Mouse (Mus musculus): ENCODE measurements around the gene Olfr465-ps1. TPM values are rescaled to one million over a fixed set of nuclear protein-coding genes. Genes with fewer than 3 reads are reported as not detected.

Olfr465-ps1 gene
- polyA plus RNA-seq (2012; rRNA removed) = not detected in 2 replicates

GRCm38 (mm10) chr13:65137789-65138188, at the start of gene Olfr465-ps1:
Gene Olfr465-ps1, plus strand, starts transcription at chr13:65138089.
- no peaks in the 10 kb centered on the region for H3K4me1 ChIP-seq (ENCODE audit: control insufficient read depth, insufficient read depth, low read length)
- no peak within 1 kb of the TSS for H3K27ac ChIP-seq (ENCODE audit: insufficient read depth, low read length)
- no peak for TF ChIP-seq POLR2A (IDR thresholded peaks at IDR 0.05; ENCODE audit: extremely low read depth, insufficient read depth, low read length)
- no peak for TF ChIP-seq CTCF (IDR thresholded peaks at IDR 0.05; ENCODE audit: extremely low read depth, insufficient read depth, low read length)
- H3K4me3 ChIP-seq (ENCODE audit: insufficient read depth, low read length) = no peak within 1 kb of the TSS

GRCm38 (mm10) chr13:65095923-65096322, 42.0 kb upstream of the Olfr465-ps1 start:
- Histone ChIP-seq H3K27ac (ENCODE audit: insufficient read depth, low read length) (no peak overlapping the region), H3K4me1 (ENCODE audit: control insufficient read depth, insufficient read depth, low read length) (no peaks in the 10 kb centered on the region), H3K4me3 (ENCODE audit: insufficient read depth, low read length) (no peak overlapping the region)
- no peak for TF ChIP-seq POLR2A (IDR thresholded peaks at IDR 0.05; ENCODE audit: extremely low read depth, insufficient read depth, low read length)

- no peak for TF ChIP-seq CTCF (IDR thresholded peaks at IDR 0.05; ENCODE audit: extremely low read depth, insufficient read depth, low read length)
- TF ChIP-seq POLR2A (IDR thresholded peaks at IDR 0.05; ENCODE audit: extremely low read depth, insufficient read depth, low read length) = no peak
- Histone ChIP-seq H3K27ac (ENCODE audit: insufficient read depth, low read length) (no peak overlapping the region), H3K4me3 (ENCODE audit: insufficient read depth, low read length) (no peak overlapping the region), H3K4me1 (ENCODE audit: control insufficient read depth, insufficient read depth, low read length) (no peaks in the 10 kb centered on the region)
Observed at GRCm38 (mm10) chr13:65097018-65097417, 40.9 kb upstream of the Olfr465-ps1 start.

GRCm38 (mm10) chr13:65100678-65101077, 37.2 kb upstream of the Olfr465-ps1 start:
- Histone ChIP-seq H3K4me3 (ENCODE audit: insufficient read depth, low read length) (no peak overlapping the region), H3K27ac (ENCODE audit: insufficient read depth, low read length) (no peak overlapping the region), H3K4me1 (ENCODE audit: control insufficient read depth, insufficient read depth, low read length) (no peaks in the 10 kb centered on the region)
- no peak for TF ChIP-seq CTCF (IDR thresholded peaks at IDR 0.05; ENCODE audit: extremely low read depth, insufficient read depth, low read length)
- TF ChIP-seq POLR2A (IDR thresholded peaks at IDR 0.05; ENCODE audit: extremely low read depth, insufficient read depth, low read length) = no peak

DNA sequence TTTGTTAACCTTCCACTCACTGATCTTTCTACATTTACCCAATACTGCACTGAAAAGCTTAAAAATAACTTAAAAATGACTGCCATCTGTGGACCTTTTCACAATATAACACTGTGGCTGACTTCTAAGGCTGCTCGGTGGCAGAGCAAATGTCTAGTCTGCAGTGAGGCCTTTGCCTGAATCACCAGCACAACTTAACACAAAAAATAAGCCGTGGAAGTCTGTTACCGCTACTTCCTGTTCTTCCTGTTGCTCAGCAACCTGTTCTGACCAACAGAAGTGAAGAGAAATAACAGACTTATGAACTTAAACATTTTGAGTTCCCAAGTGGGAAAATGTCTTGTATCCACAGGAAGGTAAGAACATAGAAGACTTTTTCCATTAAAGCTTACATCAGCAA, 36.7 kb upstream of the Olfr465-ps1 start:
- H3K4me3 ChIP-seq (ENCODE audit: insufficient read depth, low read length) = no peak overlapping the region
- H3K4me1 ChIP-seq (ENCODE audit: control insufficient read depth, insufficient read depth, low read length) = no peaks in the 10 kb centered on the region
- H3K27ac ChIP-seq (ENCODE audit: insufficient read depth, low read length) = no peak overlapping the region
- TF ChIP-seq POLR2A (IDR thresholded peaks at IDR 0.05; ENCODE audit: extremely low read depth, insufficient read depth, low read length) (no peak), CTCF (IDR thresholded peaks at IDR 0.05; ENCODE audit: extremely low read depth, insufficient read depth, low read length) (no peak)

- Histone ChIP-seq H3K4me1 (ENCODE audit: control insufficient read depth, insufficient read depth, low read length) (no peaks in the 10 kb centered on the region), H3K4me3 (ENCODE audit: insufficient read depth, low read length) (peak overlapping the region; percentile 86), H3K27ac (ENCODE audit: insufficient read depth, low read length) (0 out of 2 replicates have a peak overlapping the region, but pooled peaks have one; percentile 60)
- TF ChIP-seq CTCF (IDR thresholded peaks at IDR 0.05; ENCODE audit: extremely low read depth, insufficient read depth, low read length) (no peak), POLR2A (IDR thresholded peaks at IDR 0.05; ENCODE audit: extremely low read depth, insufficient read depth, low read length) (no peak)
Observed at GRCm38 (mm10) chr13:65111961-65112360, 25.9 kb upstream of the Olfr465-ps1 start.

DNA sequence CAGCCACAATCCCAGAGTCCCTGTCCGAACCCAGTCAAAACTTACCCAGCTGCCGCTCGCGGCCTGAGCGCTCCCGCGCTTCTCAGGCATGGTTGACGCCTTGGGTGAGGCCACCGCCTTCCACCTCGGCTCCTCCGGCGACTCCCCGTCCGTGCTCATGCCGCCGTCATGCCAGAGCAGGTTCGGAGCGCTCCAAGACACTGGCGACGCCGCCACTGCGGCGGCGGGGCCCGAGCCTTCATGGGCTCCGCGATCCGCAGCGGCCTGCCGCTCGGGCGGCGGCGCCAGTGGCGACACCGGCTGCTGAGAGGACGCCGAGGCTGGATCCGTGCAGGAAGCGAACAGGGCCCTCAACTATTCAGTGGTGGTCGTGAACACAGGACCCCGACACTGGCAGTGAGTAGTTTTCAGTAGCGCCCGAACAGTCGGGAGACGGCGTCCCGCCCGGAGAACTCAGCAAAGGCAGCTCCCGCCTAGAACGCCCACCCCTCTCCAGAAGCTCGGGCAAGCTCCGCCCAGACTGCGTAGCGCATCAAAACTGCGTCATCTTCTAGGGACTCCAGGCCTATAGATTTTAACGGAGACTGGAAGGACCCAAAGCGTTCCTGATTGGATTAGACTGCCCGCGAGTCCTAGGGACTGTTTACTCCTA, 25.3 kb upstream of the Olfr465-ps1 start, which contains the start of gene Mfsd14b:
Mfsd14b (minus strand) TSS at position 517 of the 652 bp plus-strand sequence.
- Histone ChIP-seq H3K4me3 (ENCODE audit: insufficient read depth, low read length) (peak within 1 kb of the TSS; percentile 86), H3K4me1 (ENCODE audit: control insufficient read depth, insufficient read depth, low read length) (no peaks in the 10 kb centered on the region), H3K27ac (ENCODE audit: insufficient read depth, low read length) (0 out of 2 replicates have a peak within 1 kb of the TSS, but pooled peaks have one; percentile 60)
- TF ChIP-seq POLR2A (IDR thresholded peaks at IDR 0.05; ENCODE audit: extremely low read depth, insufficient read depth, low read length) (peak; percentile 80), CTCF (IDR thresholded peaks at IDR 0.05; ENCODE audit: extremely low read depth, insufficient read depth, low read length) (no peak)

DNA sequence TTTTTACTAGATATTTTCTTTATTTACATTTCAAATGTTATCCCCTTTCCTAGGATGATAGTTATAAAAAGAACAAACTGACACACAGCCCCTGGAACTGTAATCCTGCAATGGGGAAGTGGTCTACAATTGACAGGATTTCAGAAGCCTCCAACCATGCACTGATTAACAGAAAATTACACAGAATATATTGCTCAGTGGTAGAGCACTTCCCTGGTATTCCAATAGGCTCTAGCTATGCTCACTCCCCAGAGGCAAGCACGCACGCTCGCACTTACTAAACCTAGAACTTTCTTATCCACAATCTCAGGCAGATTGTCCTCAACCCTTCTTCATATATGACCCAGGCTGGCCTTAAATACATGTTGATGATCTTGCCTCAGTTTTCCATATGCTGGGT, 24.6 kb upstream of the Olfr465-ps1 start:
- peak overlapping the region; percentile 86 for H3K4me3 ChIP-seq (ENCODE audit: insufficient read depth, low read length)
- H3K4me1 ChIP-seq (ENCODE audit: control insufficient read depth, insufficient read depth, low read length) = no peaks in the 10 kb centered on the region
- TF ChIP-seq CTCF (IDR thresholded peaks at IDR 0.05; ENCODE audit: extremely low read depth, insufficient read depth, low read length) (no peak), POLR2A (IDR thresholded peaks at IDR 0.05; ENCODE audit: extremely low read depth, insufficient read depth, low read length) (no peak)
- H3K27ac ChIP-seq (ENCODE audit: insufficient read depth, low read length) = no peak overlapping the region

DNA sequence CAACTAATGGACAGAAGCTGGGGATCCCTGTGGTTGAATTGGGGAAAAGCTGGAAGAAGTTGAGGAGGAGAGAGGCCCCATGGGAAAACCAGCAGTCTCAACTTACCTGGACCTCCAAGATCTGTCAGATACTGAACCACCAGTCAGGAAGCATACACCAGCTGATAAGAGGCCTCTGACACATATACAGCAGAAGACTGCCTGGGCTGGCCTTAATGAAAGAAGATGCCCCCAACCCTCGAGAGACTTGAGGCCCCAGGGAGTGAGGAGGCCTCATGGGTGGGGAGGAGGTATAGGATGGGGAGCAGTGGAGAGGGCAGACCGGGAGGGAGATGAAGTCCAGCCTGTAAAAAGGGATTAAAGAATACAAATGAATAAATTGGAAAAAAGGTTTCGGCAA, 16.9 kb upstream of the Olfr465-ps1 start:
- no peak for TF ChIP-seq POLR2A (IDR thresholded peaks at IDR 0.05; ENCODE audit: extremely low read depth, insufficient read depth, low read length)
- no peak for TF ChIP-seq CTCF (IDR thresholded peaks at IDR 0.05; ENCODE audit: extremely low read depth, insufficient read depth, low read length)
- H3K27ac ChIP-seq (ENCODE audit: insufficient read depth, low read length) = no peak overlapping the region
- no peak overlapping the region for H3K4me3 ChIP-seq (ENCODE audit: insufficient read depth, low read length)
- H3K4me1 ChIP-seq (ENCODE audit: control insufficient read depth, insufficient read depth, low read length) = no peaks in the 10 kb centered on the region

DNA sequence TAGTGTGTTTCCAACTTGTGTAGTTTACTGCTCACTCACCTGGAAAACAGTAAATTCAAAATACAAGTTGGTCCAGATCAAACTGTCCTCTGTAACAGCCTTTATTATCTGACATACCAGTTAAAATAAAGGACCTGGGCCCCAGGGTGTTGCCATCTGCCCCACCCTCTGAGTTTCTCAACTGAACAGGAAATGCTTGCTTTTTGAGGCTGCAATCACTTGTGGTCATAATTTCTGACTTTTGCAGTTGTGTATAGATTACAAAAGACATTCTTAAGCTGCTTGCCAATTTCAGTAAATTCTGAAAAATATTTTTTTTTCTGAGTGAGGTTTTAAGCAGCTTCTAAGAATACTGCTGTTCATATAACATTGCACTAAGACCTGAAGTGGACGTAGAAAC, 15.8 kb upstream of the Olfr465-ps1 start:
- H3K27ac ChIP-seq (ENCODE audit: insufficient read depth, low read length) = no peak overlapping the region
- H3K4me3 ChIP-seq (ENCODE audit: insufficient read depth, low read length) = no peak overlapping the region
- no peak for TF ChIP-seq CTCF (IDR thresholded peaks at IDR 0.05; ENCODE audit: extremely low read depth, insufficient read depth, low read length)
- no peaks in the 10 kb centered on the region for H3K4me1 ChIP-seq (ENCODE audit: control insufficient read depth, insufficient read depth, low read length)

All from cortical plate, adult 2 months (tissue).